Mouse (Mus musculus): ENCODE measurements at regions not wholly inside any gene's neighbourhood (a gene's known extent, or its start where the extent isn't known, plus 50 kb on each side); places are given as distances from the start of the nearest gene placed in this dataset.

DNA sequence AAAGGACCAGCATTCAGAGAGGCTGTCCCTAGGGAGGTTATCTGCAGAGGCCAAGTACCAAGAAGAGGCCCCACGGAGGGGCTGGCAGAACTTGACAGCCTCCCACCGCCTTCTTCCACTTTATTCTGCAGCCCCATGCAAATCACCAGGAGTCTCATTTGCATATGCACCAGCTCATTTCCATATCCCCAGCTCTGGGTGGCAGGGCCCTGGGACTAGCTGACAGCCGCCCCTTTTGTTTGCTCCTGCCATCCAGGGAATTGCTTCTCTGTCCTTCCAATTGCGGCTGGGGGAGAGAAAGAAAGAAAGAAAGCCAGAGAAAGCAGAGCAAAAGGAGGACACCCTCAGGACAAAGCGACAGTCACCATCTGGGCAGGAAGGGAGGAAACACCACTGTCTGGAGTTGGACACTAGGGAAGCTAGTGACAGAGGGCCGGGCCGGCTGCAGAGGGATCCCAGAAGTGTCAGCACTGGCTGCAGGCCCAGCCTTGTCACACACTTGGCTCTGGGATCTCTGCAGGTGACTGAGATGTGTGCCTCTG lies 102.4 kb downstream of the Mn1 start:
- TF ChIP-seq CTCF (conservative IDR thresholded peaks at IDR 0.05; ENCODE audit: insufficient read depth, insufficient read length, low read depth, low read length) (no peak), POLR2A (IDR thresholded peaks at IDR 0.05; ENCODE audit: low read depth, low read length) (no peak)
